Mouse (Mus musculus): ENCODE data around the gene Slc25a47. TPM values are rescaled to one million over a fixed set of nuclear protein-coding genes. Genes with fewer than 3 reads are reported as not detected.
A peak's percentile ranks its signal among the peaks of the same experiment; 100 is the strongest.

Slc25a47 gene
- polyA plus RNA-seq, 1 experiment: 1.2 TPM

DNA sequence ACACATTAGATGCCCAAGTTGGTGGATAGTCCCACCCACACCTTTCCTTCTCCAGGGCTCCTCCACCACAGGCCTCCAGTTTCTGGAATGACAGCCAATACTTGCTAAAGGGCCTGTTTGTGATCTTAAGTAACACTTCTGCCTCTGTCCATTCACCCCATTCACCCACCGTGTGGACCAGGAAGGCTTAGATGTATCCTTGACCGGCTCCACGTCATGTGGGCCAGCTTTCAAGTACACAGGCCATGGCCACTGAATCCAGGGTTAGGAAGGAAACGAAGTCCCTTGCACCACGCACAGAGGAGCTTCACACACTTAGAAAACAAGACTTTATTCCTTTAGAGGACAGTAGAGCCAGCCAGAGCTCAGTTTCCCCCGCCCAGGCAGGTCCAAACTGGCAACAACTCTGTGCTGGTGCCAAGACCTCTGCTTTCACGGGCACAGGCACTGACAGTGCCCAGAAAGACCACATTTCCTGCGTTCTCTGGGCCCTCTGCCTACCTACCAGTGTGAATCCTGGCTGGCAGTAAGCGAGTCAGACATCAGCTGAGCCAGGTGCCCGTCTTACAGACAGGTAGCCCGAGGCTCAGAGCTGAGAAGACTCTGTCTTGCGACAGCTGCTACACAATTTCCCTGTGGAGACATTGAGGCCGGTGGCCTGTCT lies 10.2 kb upstream of the Slc25a47 start:
- Histone ChIP-seq H3K9me3 (peaks cover 19% of the 10 kb centered on the region), H3K36me3 (replicated peaks; ENCODE audit: low read length) (peaks cover 48% of the 10 kb centered on the region), H3K4me3 (replicated peaks) (no peak overlapping the region), H3K27me3 (replicated peaks) (no peaks in the 10 kb centered on the region), H3K4me1 (peaks cover 4% of the 10 kb centered on the region; the same call in 1 of the 2 replicates)
- TF ChIP-seq FLI1 (IDR thresholded peaks at IDR 0.05; ENCODE audit: low read length) (no peak), GATA1 (IDR thresholded peaks at IDR 0.05; ENCODE audit: borderline replicate concordance, low read length) (no peak)

GRCm38 (mm10) chr12:108826282-108826957 lies 9.4 kb upstream of the Slc25a47 start:
- H3K27me3 ChIP-seq (replicated peaks): no peaks in the 10 kb centered on the region
- peaks cover 12% of the 10 kb centered on the region for H3K4me1 ChIP-seq
- H3K4me3 ChIP-seq (replicated peaks): peak overlapping the region; percentile 42
- H3K9me3 ChIP-seq: peaks cover 19% of the 10 kb centered on the region
- peaks cover 46% of the 10 kb centered on the region for H3K36me3 ChIP-seq (replicated peaks; ENCODE audit: low read length)
- TF ChIP-seq GATA1 (IDR thresholded peaks at IDR 0.05; ENCODE audit: borderline replicate concordance, low read length) (no peak), FLI1 (IDR thresholded peaks at IDR 0.05; ENCODE audit: low read length) (no peak)

DNA sequence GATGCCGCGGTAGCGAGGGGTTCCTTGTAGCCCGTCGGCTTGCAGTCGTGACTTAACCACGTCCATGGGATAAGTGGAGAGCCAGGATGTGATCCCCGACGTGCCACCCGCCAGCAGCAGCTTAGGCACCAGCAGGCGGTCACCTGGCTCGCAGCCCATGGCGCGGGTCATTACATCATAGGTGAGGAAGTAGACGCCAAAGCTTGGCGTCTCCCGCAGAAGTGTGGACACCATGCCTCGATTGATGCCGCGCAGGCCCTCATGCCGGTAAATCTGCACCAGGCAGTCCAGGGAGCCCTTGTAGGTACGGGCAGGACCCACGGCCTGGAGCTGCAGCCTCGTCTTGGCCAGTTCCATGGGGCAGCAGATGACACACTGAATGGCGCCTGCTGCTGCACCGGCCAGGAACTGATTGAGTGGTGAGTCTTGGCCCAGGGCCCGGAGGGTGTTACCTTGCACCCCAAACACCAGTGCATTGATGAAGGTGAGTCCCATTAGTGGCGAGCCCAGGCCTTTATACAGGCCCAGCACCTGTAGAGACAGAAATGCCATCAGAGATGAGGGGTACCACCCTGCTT lies 8.8 kb upstream of the Slc25a47 start:
- Histone ChIP-seq H3K4me1 (peaks cover 18% of the 10 kb centered on the region), H3K4me3 (replicated peaks) (peak overlapping the region; percentile 42), H3K36me3 (replicated peaks; ENCODE audit: low read length) (peaks cover 46% of the 10 kb centered on the region), H3K9me3 (peaks cover 19% of the 10 kb centered on the region), H3K27me3 (replicated peaks) (no peaks in the 10 kb centered on the region)
- TF ChIP-seq GATA1 (IDR thresholded peaks at IDR 0.05; ENCODE audit: borderline replicate concordance, low read length) (no peak), FLI1 (IDR thresholded peaks at IDR 0.05; ENCODE audit: low read length) (no peak)

GRCm38 (mm10) chr12:108827641-108828040 lies 8.2 kb upstream of the Slc25a47 start:
- Histone ChIP-seq H3K36me3 (replicated peaks; ENCODE audit: low read length) (peaks cover 43% of the 10 kb centered on the region), H3K9me3 (peaks cover 19% of the 10 kb centered on the region), H3K4me3 (replicated peaks) (peak overlapping the region; percentile 6), H3K4me1 (peaks cover 24% of the 10 kb centered on the region), H3K27me3 (replicated peaks) (no peaks in the 10 kb centered on the region)
- TF ChIP-seq GATA1 (IDR thresholded peaks at IDR 0.05; ENCODE audit: borderline replicate concordance, low read length): no peak
- TF ChIP-seq FLI1 (IDR thresholded peaks at IDR 0.05; ENCODE audit: low read length): no peak

DNA sequence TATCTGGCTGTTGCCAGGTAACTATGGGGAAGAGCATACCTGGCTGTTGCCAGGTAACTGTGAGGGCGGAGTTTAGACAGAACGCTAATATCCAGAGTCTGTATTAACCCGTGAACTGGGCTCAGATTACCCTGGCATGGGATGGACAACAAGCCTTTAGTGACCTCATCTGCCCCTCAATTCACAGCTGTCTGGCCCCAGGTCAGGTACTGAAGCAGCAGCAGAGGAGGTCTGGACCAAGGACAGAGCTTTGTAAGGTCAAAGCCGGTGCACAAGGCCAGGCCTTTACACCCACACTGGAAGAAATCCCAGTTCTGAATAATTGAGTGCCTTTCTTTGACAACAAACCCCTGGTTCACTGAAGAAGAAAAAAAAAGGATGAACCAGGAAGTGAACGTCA lies 6.2 kb upstream of the Slc25a47 start:
- TF ChIP-seq GATA1 (IDR thresholded peaks at IDR 0.05; ENCODE audit: borderline replicate concordance, low read length) (no peak), FLI1 (IDR thresholded peaks at IDR 0.05; ENCODE audit: low read length) (no peak)
- Histone ChIP-seq H3K4me1 (peaks cover 43% of the 10 kb centered on the region), H3K27me3 (replicated peaks) (peaks cover 3% of the 10 kb centered on the region), H3K36me3 (replicated peaks; ENCODE audit: low read length) (peaks cover 43% of the 10 kb centered on the region), H3K4me3 (replicated peaks) (no peak overlapping the region), H3K9me3 (peaks cover 19% of the 10 kb centered on the region)

GRCm38 (mm10) chr12:108830358-108830757 lies 5.5 kb upstream of the Slc25a47 start:
- Histone ChIP-seq H3K4me3 (replicated peaks) (no peak overlapping the region), H3K36me3 (replicated peaks; ENCODE audit: low read length) (peaks cover 38% of the 10 kb centered on the region)
- no peak for TF ChIP-seq FLI1 (IDR thresholded peaks at IDR 0.05; ENCODE audit: low read length)
- no peak for TF ChIP-seq GATA1 (IDR thresholded peaks at IDR 0.05; ENCODE audit: borderline replicate concordance, low read length)

GRCm38 (mm10) chr12:108831966-108832643 lies 3.7 kb upstream of the Slc25a47 start:
- H3K36me3 ChIP-seq (replicated peaks; ENCODE audit: low read length): peaks cover 25% of the 10 kb centered on the region
- peaks cover 12% of the 10 kb centered on the region for H3K9me3 ChIP-seq
- peak overlapping the region; percentile 71 for H3K4me3 ChIP-seq (replicated peaks)
- peaks cover 61% of the 10 kb centered on the region for H3K4me1 ChIP-seq
- TF ChIP-seq FLI1 (IDR thresholded peaks at IDR 0.05; ENCODE audit: low read length) (no peak), GATA1 (IDR thresholded peaks at IDR 0.05; ENCODE audit: borderline replicate concordance, low read length) (no peak)
- peaks cover 6% of the 10 kb centered on the region for H3K27me3 ChIP-seq (replicated peaks)

More at GRCm38 (mm10) chr12:108830358-108830757, 5.5 kb upstream of the Slc25a47 start:
- H3K4me1 ChIP-seq: peaks cover 47% of the 10 kb centered on the region
- peaks cover 19% of the 10 kb centered on the region for H3K9me3 ChIP-seq
- peaks cover 6% of the 10 kb centered on the region for H3K27me3 ChIP-seq (replicated peaks)

DNA sequence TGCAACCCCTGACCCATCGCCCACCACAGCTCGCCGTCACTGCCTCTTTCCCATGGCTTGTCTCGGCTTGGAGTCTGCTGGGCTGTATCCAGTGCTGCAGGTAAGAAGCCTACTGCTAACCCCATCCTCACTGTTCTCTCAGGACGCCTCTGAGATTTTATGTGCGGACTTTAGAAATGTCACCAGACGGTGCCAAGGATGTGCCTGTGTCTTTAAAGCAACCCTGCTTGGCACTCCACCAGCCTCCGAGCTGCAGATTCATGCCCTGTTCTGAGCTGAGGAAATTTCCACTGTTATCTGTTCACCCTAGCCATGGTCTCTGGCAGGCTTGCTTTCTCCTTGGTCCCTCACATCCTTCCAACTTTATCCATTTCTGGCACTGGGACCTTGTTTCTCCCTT lies 3.0 kb upstream of the Slc25a47 start:
- Histone ChIP-seq H3K4me1 (peaks cover 68% of the 10 kb centered on the region), H3K9me3 (peaks cover 5% of the 10 kb centered on the region), H3K4me3 (replicated peaks) (peak overlapping the region; percentile 33), H3K36me3 (replicated peaks; ENCODE audit: low read length) (peaks cover 19% of the 10 kb centered on the region), H3K27me3 (replicated peaks) (peaks cover 6% of the 10 kb centered on the region)
- TF ChIP-seq FLI1 (IDR thresholded peaks at IDR 0.05; ENCODE audit: low read length): no peak
- no peak for TF ChIP-seq GATA1 (IDR thresholded peaks at IDR 0.05; ENCODE audit: borderline replicate concordance, low read length)

DNA sequence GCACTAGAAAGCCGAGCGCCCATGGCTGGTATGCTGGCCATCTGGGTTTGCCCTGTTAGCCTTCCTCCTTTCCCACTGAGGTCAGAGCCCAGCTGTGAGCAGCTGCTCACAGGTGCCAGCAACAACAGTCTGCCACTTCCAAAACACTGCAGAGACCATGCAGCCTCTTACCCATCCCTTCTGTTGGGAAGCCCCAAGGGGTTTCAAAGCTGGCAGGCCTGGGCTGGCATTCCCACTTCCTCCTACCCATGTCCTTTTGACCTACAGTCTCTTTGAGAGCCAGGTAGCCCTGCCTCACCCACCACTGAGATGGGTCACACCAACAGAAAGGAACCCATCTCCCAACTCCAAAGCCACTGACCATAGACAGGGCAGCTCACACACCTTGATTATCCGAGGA lies 2.4 kb upstream of the Slc25a47 start:
- Histone ChIP-seq H3K9me3 (no peaks in the 10 kb centered on the region), H3K36me3 (replicated peaks; ENCODE audit: low read length) (peaks cover 18% of the 10 kb centered on the region), H3K27me3 (replicated peaks) (peaks cover 6% of the 10 kb centered on the region), H3K4me3 (replicated peaks) (no peak overlapping the region), H3K4me1 (peaks cover 71% of the 10 kb centered on the region)
- TF ChIP-seq FLI1 (IDR thresholded peaks at IDR 0.05; ENCODE audit: low read length): no peak
- TF ChIP-seq GATA1 (IDR thresholded peaks at IDR 0.05; ENCODE audit: borderline replicate concordance, low read length): no peak
